Mouse (Mus musculus): ENCODE results near the gene Gm6871. TPM values are rescaled to one million over a fixed set of nuclear protein-coding genes. Genes with fewer than 3 reads are reported as not detected.
A peak's percentile ranks its signal among the peaks of the same experiment; 100 is the strongest.
"Not testable (repeated sequence)": the region's sequence is repeated elsewhere in the genome, so short reads cannot be mapped to it uniquely, and the experiment has no call there.

Gm6871 gene
- polyA plus RNA-seq (2012; rRNA removed), result not detected in 2 replicates
- not detected in 2 replicates for polyA plus RNA-seq (2014; fragmentation: Nextera tagmentation; extraction: Ambion mirVana)

- H3K4me2 ChIP-seq (ENCODE audit: low read depth); DNase-seq (ENCODE audit: low read depth in 3 of 3, low spot score in 3 of 3); H3K9me3 ChIP-seq (ENCODE audit: control insufficient read depth, low read length); ATAC-seq (ENCODE audit: insufficient read depth); H3K27ac ChIP-seq; H3K9ac ChIP-seq (replicated peaks); H3K36me3 ChIP-seq (replicated peaks; ENCODE audit: control insufficient read depth, insufficient read depth, low read depth); H3K4me1 ChIP-seq (replicated peaks; ENCODE audit: control insufficient read depth in 2 of 2, insufficient read depth in 2 of 2, low read length in 1 of 2); H3K27me3 ChIP-seq (ENCODE audit: control insufficient read depth, insufficient read depth, low read length); H3K4me3 ChIP-seq (ENCODE audit: insufficient read depth in 1 of 2, low read depth in 2 of 2, low read length in 2 of 2): not testable (repeated sequence)
- WGBS (ENCODE audit: insufficient replicate concordance), result 59% methylated on average over 5 of the region's 6 CpGs
These were observed at the start of gene Gm6871 for GRCm38 (mm10) chr7:41573562-41573961. TSS of gene Gm6871 (minus strand) at chr7:41573662.

- not testable (repeated sequence) for H3K4me1 ChIP-seq (replicated peaks; ENCODE audit: control insufficient read depth in 2 of 2, insufficient read depth in 2 of 2, low read length in 1 of 2); H3K4me3 ChIP-seq (ENCODE audit: insufficient read depth in 1 of 2, low read depth in 2 of 2, low read length in 2 of 2); H3K9ac ChIP-seq (replicated peaks); H3K27ac ChIP-seq; DNase-seq (ENCODE audit: low read depth in 3 of 3, low spot score in 3 of 3); H3K4me2 ChIP-seq (ENCODE audit: low read depth); ATAC-seq (ENCODE audit: insufficient read depth); H3K27me3 ChIP-seq (ENCODE audit: control insufficient read depth, insufficient read depth, low read length); H3K9me3 ChIP-seq (ENCODE audit: control insufficient read depth, low read length)
- WGBS (ENCODE audit: insufficient replicate concordance), result 82% methylated on average over 1 of the region's 1 CpGs
- H3K36me3 ChIP-seq (replicated peaks; ENCODE audit: control insufficient read depth, insufficient read depth, low read depth), result peaks cover 11% of the 10 kb centered on the region
These were observed 42.8 kb upstream of the Gm6871 start for GRCm38 (mm10) chr7:41616241-41616640.

- no peaks in the 10 kb centered on the region for H3K9me3 ChIP-seq (ENCODE audit: control insufficient read depth, low read length)
- no peak overlapping the region for H3K9ac ChIP-seq (replicated peaks)
- WGBS (ENCODE audit: insufficient replicate concordance), result 38% methylated on average over 3 of the region's 3 CpGs
- TF ChIP-seq EP300 (IDR thresholded peaks at IDR 0.05; ENCODE audit: low read depth), result no peak
- no peak for TF ChIP-seq CTCF (IDR thresholded peaks at IDR 0.05; ENCODE audit: low read depth)
- no peaks in the 10 kb centered on the region for H3K27me3 ChIP-seq (ENCODE audit: control insufficient read depth, insufficient read depth, low read length)
- H3K36me3 ChIP-seq (replicated peaks; ENCODE audit: control insufficient read depth, insufficient read depth, low read depth), result peaks cover 11% of the 10 kb centered on the region
- H3K4me1 ChIP-seq (replicated peaks; ENCODE audit: control insufficient read depth in 2 of 2, insufficient read depth in 2 of 2, low read length in 1 of 2), result peaks cover 0 to 2% of the 10 kb centered on the region in 2 experiments; a peak in 1 of 4 replicates
- H3K27ac ChIP-seq, result no peak overlapping the region
- DNase-seq (ENCODE audit: low read depth in 3 of 3, low spot score in 3 of 3) (no peak), ATAC-seq (ENCODE audit: insufficient read depth) (peak; percentile 52; the same call in 1 of the 2 replicates)
- no peak overlapping the region for H3K4me2 ChIP-seq (ENCODE audit: low read depth)
- no peak overlapping the region for H3K4me3 ChIP-seq (ENCODE audit: insufficient read depth in 1 of 2, low read depth in 2 of 2, low read length in 2 of 2)
These were observed 38.2 kb upstream of the Gm6871 start for GRCm38 (mm10) chr7:41611654-41612053.

- no peak for DNase-seq (ENCODE audit: low read depth in 3 of 3, low spot score in 3 of 3)
- 21% methylated on average over 3 of the region's 3 CpGs for WGBS (ENCODE audit: insufficient replicate concordance)
- Histone ChIP-seq H3K36me3 (replicated peaks; ENCODE audit: control insufficient read depth, insufficient read depth, low read depth) (no peaks in the 10 kb centered on the region), H3K4me1 (replicated peaks; ENCODE audit: control insufficient read depth in 2 of 2, insufficient read depth in 2 of 2, low read length in 1 of 2) (peaks cover 0 to 5% of the 10 kb centered on the region in 2 experiments; a peak in 1 of 4 replicates), H3K9ac (replicated peaks) (peak overlapping the region; percentile 80), H3K27ac (no peak overlapping the region), H3K9me3 (ENCODE audit: control insufficient read depth, low read length) (no peaks in the 10 kb centered on the region), H3K4me2 (ENCODE audit: low read depth) (peak overlapping the region; percentile 81), H3K4me3 (ENCODE audit: insufficient read depth in 1 of 2, low read depth in 2 of 2, low read length in 2 of 2) (peak overlapping the region; percentile 77 to 95), H3K27me3 (ENCODE audit: control insufficient read depth, insufficient read depth, low read length) (no peaks in the 10 kb centered on the region)
- no peak for ATAC-seq (ENCODE audit: insufficient read depth)
- no peak for TF ChIP-seq EP300 (IDR thresholded peaks at IDR 0.05; ENCODE audit: low read depth)
- no peak for TF ChIP-seq CTCF (IDR thresholded peaks at IDR 0.05; ENCODE audit: low read depth)
These were observed 26.6 kb upstream of the Gm6871 start for GRCm38 (mm10) chr7:41599932-41600548.

- TF ChIP-seq EP300 (IDR thresholded peaks at IDR 0.05; ENCODE audit: low read depth), result no peak
- TF ChIP-seq CTCF (IDR thresholded peaks at IDR 0.05; ENCODE audit: low read depth), result 0 out of 2 replicates have a peak, but pooled peaks have one; percentile 15
- H3K36me3 ChIP-seq (replicated peaks; ENCODE audit: control insufficient read depth, insufficient read depth, low read depth), result no peaks in the 10 kb centered on the region
- H3K4me1 ChIP-seq (replicated peaks; ENCODE audit: control insufficient read depth in 2 of 2, insufficient read depth in 2 of 2, low read length in 1 of 2), result peaks cover 0 to 5% of the 10 kb centered on the region in 2 experiments; a peak in 1 of 4 replicates
- ATAC-seq (ENCODE audit: insufficient read depth) (peak; percentile 96), DNase-seq (ENCODE audit: low read depth in 3 of 3, low spot score in 3 of 3) (peak; percentile 76 to 79 (median 79))
- H3K9ac ChIP-seq (replicated peaks), result peak within 1 kb of the TSS; percentile 80
- H3K4me3 ChIP-seq (ENCODE audit: insufficient read depth in 1 of 2, low read depth in 2 of 2, low read length in 2 of 2), result peak within 1 kb of the TSS; percentile 77 to 95
- H3K9me3 ChIP-seq (ENCODE audit: control insufficient read depth, low read length), result no peaks in the 10 kb centered on the region
- no peaks in the 10 kb centered on the region for H3K27me3 ChIP-seq (ENCODE audit: control insufficient read depth, insufficient read depth, low read length)
- H3K4me2 ChIP-seq (ENCODE audit: low read depth), result peak within 1 kb of the TSS; percentile 81
- no peak within 1 kb of the TSS for H3K27ac ChIP-seq
- WGBS (ENCODE audit: insufficient replicate concordance), result 1% methylated on average over 41 of the region's 41 CpGs
These were observed 25.8 kb upstream of the Gm6871 start, which contains the start of gene 2610021A01Rik for GRCm38 (mm10) chr7:41599034-41599813. TSS of gene 2610021A01Rik (plus strand) at chr7:41599230.

All from liver, embryonic 14.5 days (tissue).